Mouse (Mus musculus) CH12.LX (cell line): ENCODE results near the gene Ntrk2. TPM values are rescaled to one million over a fixed set of nuclear protein-coding genes. Genes with fewer than 3 reads are reported as not detected.

Source experiments
- DNase-seq: peaks from one replicate; pipeline ENCODE4 v3.0.0-alpha.2; 2013; ENCODE audit errors: extremely low read depth
- H3K27ac ChIP-seq: 2 replicates; pipeline ENCODE4 v1.5.1; 2012; ENCODE audit warnings: low read depth, mild to moderate bottlenecking, control low read depth, moderate library complexity; ENCODE audit not compliant: insufficient read depth
- H3K27me3 ChIP-seq: replicated peaks from 2 replicates; pipeline ENCODE3; 2012; ENCODE audit warnings: inconsistent platforms
- H3K36me3 ChIP-seq, 2 experiments: replicated peaks in 1 of 2; 2 replicates each; pipeline versions ENCODE3 to v1.6.1; 2012; ENCODE audit warnings: inconsistent platforms in 1 of 2, low read length in 1 of 2, mild to moderate bottlenecking in 1 of 2, mixed read lengths in 1 of 2, moderate library complexity in 1 of 2; ENCODE audit not compliant: control insufficient read depth in 1 of 2, insufficient read depth in 1 of 2
- H3K4me1 ChIP-seq, 2 experiments: 2 replicates each; pipeline ENCODE4 v1.6.1; 2012; ENCODE audit warnings: inconsistent platforms in 1 of 2, moderate library complexity in 1 of 2; ENCODE audit not compliant: insufficient read depth in 2 of 2, control insufficient read depth in 1 of 2
- H3K4me2 ChIP-seq: 2 replicates; pipeline ENCODE4 v1.6.1; 2012; ENCODE audit warnings: low read depth, mild to moderate bottlenecking, control low read depth; ENCODE audit not compliant: poor library complexity, insufficient read depth, severe bottlenecking
- H3K4me3 ChIP-seq, 3 experiments: fragments of 150-350 bp in 1 of 3; sonication (generic) in 1 of 3; replicated peaks in 1 of 3; 2 replicates each; pipeline versions ENCODE3 to v1.5.1; 2011 to 2012; ENCODE audit warnings: low read depth in 2 of 3, low read length in 2 of 3, mild to moderate bottlenecking in 2 of 3, moderate library complexity in 2 of 3, control low read depth in 1 of 3, improper control_type of control experiment in 1 of 3, inconsistent platforms in 1 of 3, mixed read lengths in 1 of 3; ENCODE audit not compliant: poor library complexity in 1 of 3
- H3K79me2 ChIP-seq: replicated peaks from 2 replicates; pipeline ENCODE4 v1.6.1; 2012; ENCODE audit warnings: mild to moderate bottlenecking, moderate library complexity; ENCODE audit not compliant: control insufficient read depth, poor library complexity, insufficient read depth, severe bottlenecking; ENCODE audit errors: extremely low read depth
- H3K9ac ChIP-seq: 2 replicates; pipeline ENCODE4 v1.6.1; 2012; ENCODE audit warnings: low read depth, mild to moderate bottlenecking, control low read depth, moderate library complexity; ENCODE audit not compliant: insufficient read depth
- H3K9me3 ChIP-seq: replicated peaks from 2 replicates; pipeline ENCODE3; 2012; ENCODE audit warnings: low read length, inconsistent platforms, mixed read lengths
- CHD1 ChIP-seq: IDR thresholded peaks from 2 replicates; pipeline ENCODE4 v1.6.1; 2012; ENCODE audit warnings: low read depth, low read length, improper control_type of control experiment, inconsistent platforms
- CHD2 ChIP-seq: IDR thresholded peaks from 2 replicates; pipeline ENCODE4 v1.6.1; 2011; ENCODE audit warnings: low read length, improper control_type of control experiment
- CTCF ChIP-seq, 2 experiments: IDR thresholded peaks in 1 of 2; conservative IDR thresholded peaks in 1 of 2; 2 replicates each; pipeline ENCODE4 v1.5.1; 2011 to 2012; ENCODE audit warnings: low read depth in 2 of 2, low read length in 2 of 2, improper control_type of control experiment in 1 of 2, inconsistent platforms in 1 of 2, mild to moderate bottlenecking in 1 of 2, moderate library complexity in 1 of 2
- EP300 ChIP-seq: IDR thresholded peaks from 2 replicates; pipeline ENCODE4 v1.6.1; 2011; ENCODE audit warnings: low read length, improper control_type of control experiment
- HCFC1 ChIP-seq: IDR thresholded peaks from 2 replicates; pipeline ENCODE4 v1.6.1; 2012; ENCODE audit warnings: low read depth, mild to moderate bottlenecking, inconsistent platforms, low read length, improper control_type of control experiment
- IRF4 ChIP-seq: IDR thresholded peaks from 2 replicates; pipeline ENCODE4 v1.6.1; 2014; ENCODE audit warnings: low read depth, mild to moderate bottlenecking, inconsistent platforms, low read length, improper control_type of control experiment
- JUN ChIP-seq: IDR thresholded peaks from 2 replicates; pipeline ENCODE4 v1.6.1; 2011; ENCODE audit warnings: low read depth, mild to moderate bottlenecking, low read length, improper control_type of control experiment, moderate library complexity; ENCODE audit not compliant: insufficient read depth
- KAT2A ChIP-seq: IDR thresholded peaks from 2 replicates; pipeline ENCODE4 v1.6.1; 2012; ENCODE audit warnings: low read length, improper control_type of control experiment, inconsistent platforms; ENCODE audit not compliant: insufficient replicate concordance
- MAFK ChIP-seq: IDR thresholded peaks from 2 replicates; pipeline ENCODE4 v1.6.1; 2011; ENCODE audit warnings: low read length, improper control_type of control experiment; ENCODE audit not compliant: insufficient replicate concordance
- MAX ChIP-seq: IDR thresholded peaks from 2 replicates; pipeline ENCODE4 v1.6.1; 2011; ENCODE audit warnings: low read length, improper control_type of control experiment
- MAZ ChIP-seq: IDR thresholded peaks from 2 replicates; pipeline ENCODE4 v1.6.1; 2012; ENCODE audit warnings: low read depth, mild to moderate bottlenecking, inconsistent platforms, low read length, improper control_type of control experiment, moderate library complexity
- MEF2A ChIP-seq: IDR thresholded peaks from 2 replicates; pipeline ENCODE4 v1.6.1; 2014; ENCODE audit warnings: low read depth, mild to moderate bottlenecking, inconsistent platforms, low read length, improper control_type of control experiment, borderline replicate concordance
- MYC ChIP-seq: IDR thresholded peaks from 2 replicates; pipeline ENCODE4 v1.6.1; 2011; ENCODE audit warnings: low read depth, mild to moderate bottlenecking, improper control_type of control experiment, low read length
- NELFE ChIP-seq: IDR thresholded peaks from 2 replicates; pipeline ENCODE4 v1.6.1; 2011; ENCODE audit warnings: low read depth, low read length, improper control_type of control experiment
- POLR2A ChIP-seq: IDR thresholded peaks from 2 replicates; pipeline ENCODE4 v1.6.1; 2011; ENCODE audit warnings: low read depth, mild to moderate bottlenecking, improper control_type of control experiment, low read length
- RAD21 ChIP-seq: IDR thresholded peaks from 2 replicates; pipeline ENCODE4 v1.6.1; 2011; ENCODE audit warnings: low read depth, mild to moderate bottlenecking, low read length, improper control_type of control experiment, moderate library complexity
- SMC3 ChIP-seq: IDR thresholded peaks from 2 replicates; pipeline ENCODE4 v1.6.1; 2011; ENCODE audit warnings: low read depth, low read length, improper control_type of control experiment
- TBP ChIP-seq: conservative IDR thresholded peaks from 2 replicates; pipeline ENCODE4 v1.6.1; 2011; ENCODE audit warnings: low read depth, low read length, improper control_type of control experiment
- TCF12 ChIP-seq: IDR thresholded peaks from 2 replicates; pipeline ENCODE4 v1.6.1; 2014; ENCODE audit warnings: low read depth, mild to moderate bottlenecking, inconsistent platforms, low read length, improper control_type of control experiment
- UBTF ChIP-seq: IDR thresholded peaks from 2 replicates; pipeline ENCODE4 v1.6.1; 2012; ENCODE audit warnings: low read depth, mild to moderate bottlenecking, inconsistent platforms, low read length, improper control_type of control experiment, moderate library complexity
- USF1 ChIP-seq: IDR thresholded peaks from 2 replicates; pipeline ENCODE4 v1.6.1; 2014; ENCODE audit warnings: low read depth, mild to moderate bottlenecking, inconsistent platforms, low read length, improper control_type of control experiment
- USF2 ChIP-seq: conservative IDR thresholded peaks from 2 replicates; pipeline ENCODE4 v1.6.1; 2011; ENCODE audit warnings: low read depth, low read length, improper control_type of control experiment
- ZC3H11A ChIP-seq: IDR thresholded peaks from 2 replicates; pipeline ENCODE4 v1.6.1; 2012; ENCODE audit warnings: low read depth, mild to moderate bottlenecking, inconsistent platforms, low read length, improper control_type of control experiment
- ZMIZ1 ChIP-seq: IDR thresholded peaks from 2 replicates; pipeline ENCODE4 v1.6.1; 2012; ENCODE audit warnings: low read depth, mild to moderate bottlenecking, inconsistent platforms, low read length, improper control_type of control experiment
- ZNF384 ChIP-seq: IDR thresholded peaks from 2 replicates; pipeline ENCODE4 v1.6.1; 2012; ENCODE audit warnings: low read depth, low read length, improper control_type of control experiment, inconsistent platforms
- dilution Hi-C: fragments of 300-500 bp; cut with MboI; formaldehyde crosslinking; loops from 2 replicates; pipeline ENCODE4 v1.14.3; 2020; ENCODE audit warnings: low sequenced_read_pairs; ENCODE audit not compliant: extremely low pct_unique_long_range_greater_than_20kb, extremely low pct_ligation_motif_present
- in situ Hi-C: fragments of 300-500 bp; cut with MboI; formaldehyde crosslinking; loops from 3 replicates; pipeline ENCODE4 v1.14.3; 2019; ENCODE audit warnings: low sequenced_read_pairs, low pct_ligation_motif_present, low pct_unique_long_range_greater_than_20kb, mixed read lengths
- polyA plus RNA-seq: library from polyadenylated mRNA; unstranded; fragments of >175 nt; gene quantifications from 2 replicates; pipeline ENCODE4 v1.2.1, GENCODE M21; 2012; ENCODE audit warnings: low read depth; ENCODE audit not compliant: insufficient read length
- total RNA-seq, 2 experiments: library from RNA; depleted of rRNA; stranded (reverse); fragments of 300-350 nt in 1 of 2; fragments of >200 nt in 1 of 2; gene quantifications; 2 replicates each; pipeline ENCODE4 v1.2.3; 2012 to 2014

Ntrk2 gene
- total and polyA plus RNA-seq, 3 experiments = not detected

- no peak overlapping the region for H3K9ac ChIP-seq
- TF ChIP-seq MAZ = no peak
- no peak for TF ChIP-seq RAD21
- no peak for TF ChIP-seq ZC3H11A
- TF ChIP-seq MEF2A = no peak
- TF ChIP-seq TCF12 = no peak
- no peak for TF ChIP-seq TBP
- TF ChIP-seq CHD2 = no peak
- TF ChIP-seq POLR2A = no peak
- TF ChIP-seq KAT2A = no peak
- TF ChIP-seq USF1 = no peak
- no peak for TF ChIP-seq JUN
- no peak for TF ChIP-seq CTCF (conservative IDR thresholded peaks at IDR 0.05 in 1 of 2, IDR thresholded peaks at IDR 0.05 in 1 of 2; ENCODE audit: low read depth in 2 of 2, low read length in 2 of 2)
- TF ChIP-seq MAX = no peak
- no peak for TF ChIP-seq CHD1
- TF ChIP-seq ZMIZ1 = no peak
- TF ChIP-seq IRF4 = no peak
- TF ChIP-seq EP300 = no peak
- no peak for TF ChIP-seq MYC
- no peak for TF ChIP-seq UBTF
- no peaks in the 10 kb centered on the region for H3K4me1 ChIP-seq
- no peak overlapping the region for H3K4me2 ChIP-seq
- dilution Hi-C loops (no loop called here), in situ Hi-C loops (no loop called here)
- DNase-seq = no peak
- no peak overlapping the region for H3K27ac ChIP-seq
- no peaks in the 10 kb centered on the region for H3K79me2 ChIP-seq
- peaks cover 84% of the 10 kb centered on the region for H3K9me3 ChIP-seq
- no peaks in the 10 kb centered on the region for H3K27me3 ChIP-seq
- no peak overlapping the region for H3K4me3 ChIP-seq
- H3K36me3 ChIP-seq = no peaks in the 10 kb centered on the region
Measured at GRCm38 (mm10) chr13:58945781-58946180, 139.4 kb downstream of the Ntrk2 start.

GRCm38 (mm10) chr13:58946589-58946988 lies 140.2 kb downstream of the Ntrk2 start:
- in situ Hi-C loops = no loop called here
- Histone ChIP-seq H3K4me2 (no peak overlapping the region), H3K27me3 (no peaks in the 10 kb centered on the region), H3K9me3 (peaks cover 84% of the 10 kb centered on the region), H3K36me3 (no peaks in the 10 kb centered on the region), H3K4me1 (no peaks in the 10 kb centered on the region), H3K79me2 (no peaks in the 10 kb centered on the region), H3K27ac (no peak overlapping the region), H3K9ac (no peak overlapping the region), H3K4me3 (no peak overlapping the region)
- DNase-seq = no peak
- dilution Hi-C loops = no loop called here
- no peak for TF ChIP-seq HCFC1
- no peak for TF ChIP-seq ZNF384
- no peak for TF ChIP-seq CHD1
- TF ChIP-seq MAFK = no peak
- TF ChIP-seq MEF2A = no peak
- TF ChIP-seq SMC3 = no peak
- no peak for TF ChIP-seq NELFE
- no peak for TF ChIP-seq CHD2
- TF ChIP-seq USF2 = no peak
